Mouse (Mus musculus) intestine, embryonic 15.5 days (tissue): Measurements from ENCODE around the gene Tmem210. TPM values are rescaled to one million over a fixed set of nuclear protein-coding genes. Genes with fewer than 3 reads are reported as not detected.

Experiments
- ATAC-seq: fragments of 200-750 bp; cut with Nextera tagmentation; 2 replicates; pipeline ENCODE4 v1.8.0; 2017; ENCODE audit warnings: moderate TSS enrichment, moderate library complexity
- H3K27ac ChIP-seq: fragments of 300-500 bp; sonication (generic); 2 replicates; pipeline ENCODE4 v1.5.1; 2015; ENCODE audit warnings: mild to moderate bottlenecking, inconsistent platforms
- H3K27me3 ChIP-seq: fragments of 300-500 bp; sonication (generic); replicated peaks from 2 replicates; pipeline ENCODE4 v1.6.1; 2015; ENCODE audit warnings: inconsistent platforms
- H3K36me3 ChIP-seq: fragments of 300-500 bp; sonication (generic); 2 replicates; pipeline ENCODE4 v1.6.1; 2015; ENCODE audit warnings: inconsistent platforms
- H3K4me1 ChIP-seq: fragments of 300-500 bp; sonication (generic); replicated peaks from 2 replicates; pipeline ENCODE4 v1.6.1; 2015; ENCODE audit warnings: inconsistent platforms
- H3K4me2 ChIP-seq: fragments of 300-500 bp; sonication (generic); replicated peaks from 2 replicates; pipeline ENCODE4 v1.6.1; 2015; ENCODE audit warnings: mild to moderate bottlenecking, inconsistent platforms
- H3K4me3 ChIP-seq: fragments of 300-500 bp; sonication (generic); replicated peaks from 2 replicates; pipeline ENCODE4 v1.5.1; 2015; ENCODE audit warnings: inconsistent platforms
- H3K9ac ChIP-seq: fragments of 300-500 bp; sonication (generic); 2 replicates; pipeline ENCODE4 v1.6.1; 2015; ENCODE audit warnings: inconsistent platforms
- H3K9me3 ChIP-seq: fragments of 300-500 bp; sonication (generic); 2 replicates; pipeline ENCODE4 v1.6.1; 2016; ENCODE audit warnings: inconsistent platforms
- WGBS: fragments of 180-500 bp; shearing (Covaris S2); methylation state at CpG from one replicate; pipeline ENCODE4 v1.1.7; 2015; 5-methylcytosine and 5-hydroxymethylcytosine counted together
- polyA plus RNA-seq: library from polyadenylated mRNA; unstranded; fragments of >200 nt; fragmentation: Nextera tagmentation; extraction: Ambion mirVana; gene quantifications from 2 replicates; pipeline ENCODE4 v1.2.1, GENCODE M21; 2015

Gene Tmem210
- polyA plus RNA-seq, 1 experiment from 2014 or later = not detected

- no peaks in the 10 kb centered on the region for H3K9me3 ChIP-seq
- WGBS = 2% methylated on average over 54 of the region's 54 CpGs
- no peaks in the 10 kb centered on the region for H3K36me3 ChIP-seq
- H3K4me3 ChIP-seq = peak overlapping the region; percentile 16
- no peak overlapping the region for H3K9ac ChIP-seq
- H3K4me2 ChIP-seq = peak overlapping the region; percentile 68
- no peak for ATAC-seq
- peaks cover 27% of the 10 kb centered on the region for H3K4me1 ChIP-seq
- peaks cover 71% of the 10 kb centered on the region for H3K27me3 ChIP-seq
- no peak overlapping the region for H3K27ac ChIP-seq
Observed at GRCm38 (mm10) chr2:25290101-25290815, 2.3 kb downstream of the Tmem210 start.

- Histone ChIP-seq H3K27me3 (peaks cover 76% of the 10 kb centered on the region), H3K4me2 (peak overlapping the region; percentile 68), H3K9me3 (no peaks in the 10 kb centered on the region), H3K36me3 (no peaks in the 10 kb centered on the region), H3K4me1 (peaks cover 22% of the 10 kb centered on the region), H3K4me3 (peak overlapping the region; percentile 16), H3K9ac (no peak overlapping the region), H3K27ac (no peak overlapping the region)
- ATAC-seq = no peak
- WGBS = 2% methylated on average over 18 of the region's 18 CpGs
Observed at GRCm38 (mm10) chr2:25290816-25291130, 2.8 kb downstream of the Tmem210 start.

- H3K27me3 ChIP-seq = peaks cover 80% of the 10 kb centered on the region
Observed at GRCm38 (mm10) chr2:25291184-25292053, 3.5 kb downstream of the Tmem210 start.

GRCm38 (mm10) chr2:25292054-25292544 lies 4.2 kb downstream of the Tmem210 start:
- Histone ChIP-seq H3K27ac (no peak overlapping the region), H3K36me3 (no peaks in the 10 kb centered on the region), H3K4me3 (peak overlapping the region; percentile 35), H3K4me1 (peaks cover 18% of the 10 kb centered on the region), H3K27me3 (peaks cover 85% of the 10 kb centered on the region), H3K9me3 (no peaks in the 10 kb centered on the region), H3K9ac (0 out of 2 replicates have a peak overlapping the region, but pooled peaks have one; percentile 3), H3K4me2 (peak overlapping the region; percentile 68)
- peak; percentile 25 for ATAC-seq
- 3% methylated on average over 43 of the region's 43 CpGs for WGBS

More at GRCm38 (mm10) chr2:25291184-25292053, 3.5 kb downstream of the Tmem210 start:
- H3K4me1 ChIP-seq = peaks cover 18% of the 10 kb centered on the region
- WGBS = 5% methylated on average over 32 of the region's 32 CpGs
- no peaks in the 10 kb centered on the region for H3K9me3 ChIP-seq
- peak overlapping the region; percentile 68 for H3K4me2 ChIP-seq
- no peak overlapping the region for H3K27ac ChIP-seq
- peak overlapping the region; percentile 35 for H3K4me3 ChIP-seq
- H3K9ac ChIP-seq = no peak overlapping the region
- no peaks in the 10 kb centered on the region for H3K36me3 ChIP-seq
- peak; percentile 5; the same call in 1 of the 2 replicates for ATAC-seq

- H3K4me3 ChIP-seq = no peak overlapping the region
- H3K27ac ChIP-seq = no peak overlapping the region
- H3K4me2 ChIP-seq = no peak overlapping the region; the same call in 1 of the 2 replicates
- H3K4me1 ChIP-seq = peaks cover 18% of the 10 kb centered on the region
- H3K27me3 ChIP-seq = peaks cover 90% of the 10 kb centered on the region
- no peak overlapping the region for H3K9ac ChIP-seq
- no peaks in the 10 kb centered on the region for H3K9me3 ChIP-seq
- H3K36me3 ChIP-seq = no peaks in the 10 kb centered on the region
- 0 out of 2 replicates have a peak, but pooled peaks have one; percentile 51 for ATAC-seq
- 0% methylated on average over 1 of the region's 1 CpGs for WGBS
Observed at GRCm38 (mm10) chr2:25292856-25293255, 4.9 kb downstream of the Tmem210 start.

- no peak overlapping the region for H3K9ac ChIP-seq
- H3K27me3 ChIP-seq = peaks cover 81% of the 10 kb centered on the region
- no peak for ATAC-seq
- H3K27ac ChIP-seq = no peak overlapping the region
- no peak overlapping the region for H3K4me2 ChIP-seq
- WGBS = 74% methylated on average over 9 of the region's 9 CpGs
- no peaks in the 10 kb centered on the region for H3K9me3 ChIP-seq
- peaks cover 18% of the 10 kb centered on the region for H3K4me1 ChIP-seq
- no peaks in the 10 kb centered on the region for H3K36me3 ChIP-seq
- H3K4me3 ChIP-seq = no peak overlapping the region
Observed at GRCm38 (mm10) chr2:25293706-25294105, 5.8 kb downstream of the Tmem210 start.

- peaks cover 48% of the 10 kb centered on the region for H3K27me3 ChIP-seq
- H3K27ac ChIP-seq = no peak overlapping the region
- H3K4me3 ChIP-seq = no peak overlapping the region
- no peak overlapping the region for H3K9ac ChIP-seq
- no peak overlapping the region for H3K4me2 ChIP-seq
- ATAC-seq = no peak
- WGBS = 74% methylated on average over 8 of the region's 8 CpGs
- no peaks in the 10 kb centered on the region for H3K36me3 ChIP-seq
- peaks cover 7% of the 10 kb centered on the region for H3K4me1 ChIP-seq
- no peaks in the 10 kb centered on the region for H3K9me3 ChIP-seq
Observed at GRCm38 (mm10) chr2:25297093-25297492, 9.1 kb downstream of the Tmem210 start.

- no peaks in the 10 kb centered on the region for H3K4me1 ChIP-seq
- no peak overlapping the region for H3K4me3 ChIP-seq
- no peak overlapping the region for H3K27ac ChIP-seq
- H3K9me3 ChIP-seq = no peaks in the 10 kb centered on the region
- no peak for ATAC-seq
- no peak overlapping the region for H3K4me2 ChIP-seq
- peaks cover 43% of the 10 kb centered on the region for H3K27me3 ChIP-seq
- 79% methylated on average over 10 of the region's 10 CpGs for WGBS
- H3K36me3 ChIP-seq = no peaks in the 10 kb centered on the region
- no peak overlapping the region for H3K9ac ChIP-seq
Observed at GRCm38 (mm10) chr2:25298046-25298445, 10.1 kb downstream of the Tmem210 start.

- H3K4me1 ChIP-seq = peaks cover 7% of the 10 kb centered on the region; the same call in 1 of the 2 replicates
- WGBS = 75% methylated on average over 3 of the region's 3 CpGs
- H3K4me3 ChIP-seq = no peak overlapping the region
- no peaks in the 10 kb centered on the region for H3K9me3 ChIP-seq
- H3K9ac ChIP-seq = no peak overlapping the region
- ATAC-seq = no peak
- H3K4me2 ChIP-seq = no peak overlapping the region
- no peaks in the 10 kb centered on the region for H3K36me3 ChIP-seq
- H3K27ac ChIP-seq = no peak overlapping the region
- H3K27me3 ChIP-seq = peaks cover 36% of the 10 kb centered on the region
Observed at GRCm38 (mm10) chr2:25303452-25303851, 15.5 kb downstream of the Tmem210 start.

GRCm38 (mm10) chr2:25303931-25304656 lies 16.1 kb downstream of the Tmem210 start:
- Histone ChIP-seq H3K36me3 (no peaks in the 10 kb centered on the region), H3K4me1 (peaks cover 7% of the 10 kb centered on the region; the same call in 1 of the 2 replicates), H3K4me3 (peak overlapping the region; percentile 47; the same call in 1 of the 2 replicates), H3K27ac (no peak overlapping the region), H3K9me3 (no peaks in the 10 kb centered on the region), H3K9ac (no peak overlapping the region), H3K4me2 (peak overlapping the region; percentile 96), H3K27me3 (peaks cover 42% of the 10 kb centered on the region)
- no peak for ATAC-seq
- 75% methylated on average over 7 of the region's 7 CpGs for WGBS

- H3K4me3 ChIP-seq = peak overlapping the region; percentile 47
Observed at GRCm38 (mm10) chr2:25304657-25305541, 17.0 kb downstream of the Tmem210 start.

More at GRCm38 (mm10) chr2:25304657-25305541, 17.0 kb downstream of the Tmem210 start:
- peak; percentile 81 for ATAC-seq
- H3K4me1 ChIP-seq = peaks cover 7% of the 10 kb centered on the region; the same call in 1 of the 2 replicates
- peak overlapping the region; percentile 46 for H3K9ac ChIP-seq
- no peaks in the 10 kb centered on the region for H3K9me3 ChIP-seq
- H3K27ac ChIP-seq = no peak overlapping the region
- peaks cover 45% of the 10 kb centered on the region for H3K27me3 ChIP-seq
- WGBS = 1% methylated on average over 45 of the region's 45 CpGs
- peak overlapping the region; percentile 96 for H3K4me2 ChIP-seq
- H3K36me3 ChIP-seq = no peaks in the 10 kb centered on the region
